Mouse (Mus musculus) thymus, adult 2 months (tissue): ENCODE results near the gene Ndufs8.

Experiments
- CTCF ChIP-seq: fragments of 200-500 bp; IDR thresholded peaks from 2 replicates; pipeline ENCODE4 v1.5.1; 2012; ENCODE audit warnings: mild to moderate bottlenecking, control low read depth, low read length, moderate library complexity, borderline replicate concordance; ENCODE audit not compliant: control insufficient read depth, poor library complexity, insufficient read depth; ENCODE audit errors: extremely low read depth
- POLR2A ChIP-seq: fragments of 200-500 bp; IDR thresholded peaks from 2 replicates; pipeline ENCODE4 v1.6.1; 2012; ENCODE audit warnings: mild to moderate bottlenecking, low read length, control low read depth, moderate library complexity; ENCODE audit not compliant: control insufficient read depth, poor library complexity, insufficient read depth; ENCODE audit errors: extremely low read depth

- TF ChIP-seq CTCF (no peak), POLR2A (no peak)
Observed at GRCm38 (mm10) chr19:3947813-3948212, 35.2 kb upstream of the Ndufs8 start.
